Mouse (Mus musculus): ENCODE measurements around the gene Msantd1. TPM values are rescaled to one million over a fixed set of nuclear protein-coding genes. Genes with fewer than 3 reads are reported as not detected.

The Msantd1 gene
- polyA plus RNA-seq, 1 experiment from 2014 or later: 0.30 TPM

Other genes with a start within 250 kb of the Msantd1 start
- 14.2 and 17.6 TPM in 2 replicates for gene Nop14, start 247.9 kb upstream of the Msantd1 start, polyA plus RNA-seq (2015; fragmentation: Nextera tagmentation; extraction: Ambion mirVana)
- 2.2 and 2.5 TPM in 2 replicates for gene Grk4, start 247.6 kb upstream of the Msantd1 start, polyA plus RNA-seq (2015; fragmentation: Nextera tagmentation; extraction: Ambion mirVana)
- 7.4 and 7.8 TPM in 2 replicates for gene Htt, start 146.3 kb upstream of the Msantd1 start, polyA plus RNA-seq (2015; fragmentation: Nextera tagmentation; extraction: Ambion mirVana)
- gene Rgs12, start 41.4 kb downstream of the Msantd1 start, polyA plus RNA-seq (2015; fragmentation: Nextera tagmentation; extraction: Ambion mirVana): 30.0 and 34.2 TPM in 2 replicates
- 0.42 and 0.88 TPM in 2 replicates for gene Hgfac, start 133.5 kb downstream of the Msantd1 start, polyA plus RNA-seq (2015; fragmentation: Nextera tagmentation; extraction: Ambion mirVana)
- gene Dok7, start 148.8 kb downstream of the Msantd1 start, polyA plus RNA-seq (2015; fragmentation: Nextera tagmentation; extraction: Ambion mirVana): 14.9 and 17.3 TPM in 2 replicates
- 113 and 131 TPM in 2 replicates for gene Lrpap1, start 197.8 kb downstream of the Msantd1 start, polyA plus RNA-seq (2015; fragmentation: Nextera tagmentation; extraction: Ambion mirVana)